Mouse (Mus musculus) brain, adult 10 weeks (tissue): ENCODE results near the gene Gria4. TPM values are rescaled to one million over a fixed set of nuclear protein-coding genes. Genes with fewer than 3 reads are reported as not detected.

Source experiments
- polyA plus RNA-seq: library from polyadenylated mRNA; stranded (reverse); fragments of 350-450 nt; fragmentation: Illumina TruSeq; extraction: RNeasy Lipid Tissue Mini Kit (QIAGEN cat#74804); gene quantifications from one replicate; pipeline ENCODE4 v1.2.3, GENCODE M21; 2015; ENCODE audit warnings: low read depth, low replicate concordance

Gria4 gene
- polyA plus RNA-seq, result 80.3 TPM

DNA sequence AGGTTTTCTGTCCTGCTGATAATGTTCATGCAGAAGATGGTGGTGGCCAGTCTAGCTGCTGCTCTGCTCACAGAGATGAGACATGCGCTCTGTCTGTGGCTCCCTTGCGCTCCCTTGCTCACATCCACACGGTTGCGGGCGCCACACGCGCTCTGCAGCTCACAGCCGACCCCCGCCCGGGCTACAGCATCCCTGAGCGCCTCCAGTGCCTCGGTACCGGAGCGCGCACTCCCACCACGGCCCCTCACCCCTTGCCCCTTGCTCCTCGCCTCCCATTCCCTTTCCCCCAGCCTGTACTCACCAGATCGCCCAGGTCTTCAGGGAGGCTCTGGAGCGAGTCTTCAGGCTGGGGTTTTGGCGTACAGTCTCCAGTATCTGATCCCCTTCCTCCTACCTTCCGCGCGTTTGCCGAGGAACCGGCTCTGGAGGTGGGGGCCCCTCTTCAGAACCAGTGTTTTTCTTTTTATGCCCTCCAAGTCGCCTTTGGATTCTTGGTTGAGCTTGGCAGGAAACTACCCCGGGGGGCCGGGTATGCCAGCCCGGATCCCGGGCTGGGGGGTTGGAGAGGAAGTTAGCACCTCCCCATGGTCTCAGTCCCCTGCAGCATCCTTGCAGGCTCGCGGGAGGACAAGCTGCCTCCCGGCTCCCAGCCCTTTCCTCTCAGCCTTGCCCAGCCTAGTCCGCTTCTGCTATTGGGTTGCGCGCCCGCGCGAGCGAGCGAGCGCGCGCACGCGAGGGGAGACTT is at the start of gene Gria4:
Gene Gria4 (minus strand): TSS at position 691 of the 745 bp plus-strand sequence.

DNA sequence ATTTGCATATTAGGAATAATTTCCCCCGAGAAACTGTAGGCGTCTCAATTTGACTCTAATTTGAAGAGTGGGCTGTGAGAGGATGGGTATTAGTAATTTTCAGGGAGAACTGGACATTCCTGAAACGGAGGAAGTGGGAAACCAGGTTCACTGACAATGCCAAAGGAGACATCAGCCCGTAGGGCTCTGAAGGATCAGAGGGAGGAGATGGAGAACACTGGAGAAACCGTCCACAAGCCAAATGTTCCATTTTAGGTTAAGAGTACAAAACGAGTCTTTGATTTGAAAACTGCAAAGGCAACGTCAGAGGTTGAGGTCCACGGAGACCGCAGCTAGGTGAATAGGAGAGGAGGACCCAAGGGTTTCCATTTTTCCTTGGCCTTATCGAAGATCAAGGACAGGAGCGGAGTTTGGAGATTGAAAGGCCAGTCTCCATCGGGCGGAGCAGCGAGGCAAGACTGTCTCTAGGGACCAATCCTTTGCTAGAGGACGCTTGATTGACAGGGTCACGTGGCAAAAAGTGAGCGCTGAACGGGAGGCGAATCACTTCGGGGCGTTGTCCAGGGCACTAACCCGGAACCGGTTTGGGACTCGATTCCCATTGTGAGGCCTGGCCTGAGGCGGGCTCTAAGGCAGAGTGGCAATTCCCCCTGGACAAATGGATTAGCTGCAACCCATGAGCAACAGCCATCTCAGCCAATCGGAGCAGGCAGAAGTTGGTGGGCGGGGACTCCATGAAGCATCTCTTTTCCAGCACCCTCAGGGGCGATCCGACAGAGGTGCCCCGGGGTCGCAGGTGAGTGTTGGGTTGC is 420.0 kb downstream of the Gria4 start, which contains the start of gene Msantd4:
Gene Msantd4 (plus strand): TSS at position 735 of the 812 bp plus-strand sequence.

